Mouse (Mus musculus): ENCODE results near the gene Rassf8. TPM values are rescaled to one million over a fixed set of nuclear protein-coding genes. Genes with fewer than 3 reads are reported as not detected.
A peak's percentile ranks its signal among the peaks of the same experiment; 100 is the strongest.

Rassf8 gene
- total RNA-seq, 1 experiment from 2014 or later = 87.4 TPM

GRCm38 (mm10) chr6:145747671-145748640 lies 1.4 kb downstream of the Rassf8 start:
- DNase-seq = peak; percentile 56

GRCm38 (mm10) chr6:145750394-145750793 lies 3.8 kb downstream of the Rassf8 start:
- no peak for DNase-seq

GRCm38 (mm10) chr6:145753296-145753695 lies 6.7 kb downstream of the Rassf8 start:
- no peak for DNase-seq

GRCm38 (mm10) chr6:145754416-145754815 lies 7.9 kb downstream of the Rassf8 start:
- no peak for DNase-seq

GRCm38 (mm10) chr6:145755942-145756639 lies 9.5 kb downstream of the Rassf8 start:
- DNase-seq = no peak

- no peak for DNase-seq
Observed at GRCm38 (mm10) chr6:145756640-145757005, 10.1 kb downstream of the Rassf8 start.

- DNase-seq = no peak
Observed at GRCm38 (mm10) chr6:145757346-145757745, 10.8 kb downstream of the Rassf8 start.

GRCm38 (mm10) chr6:145758685-145759084 lies 12.1 kb downstream of the Rassf8 start:
- peak; percentile 2 for DNase-seq

- DNase-seq = no peak
Observed at GRCm38 (mm10) chr6:145759432-145759831, 12.9 kb downstream of the Rassf8 start.

- peak; percentile 65 for DNase-seq
Observed at GRCm38 (mm10) chr6:145760246-145761016, 13.9 kb downstream of the Rassf8 start.

- peak; percentile 3 for DNase-seq
Observed at GRCm38 (mm10) chr6:145761151-145761935, 14.8 kb downstream of the Rassf8 start.

- DNase-seq = peak; percentile 30
Observed at GRCm38 (mm10) chr6:145762016-145762415, 15.5 kb downstream of the Rassf8 start.

- DNase-seq = peak; percentile 1
Observed at GRCm38 (mm10) chr6:145763051-145763450, 16.5 kb downstream of the Rassf8 start.

GRCm38 (mm10) chr6:145765011-145765410 lies 18.5 kb downstream of the Rassf8 start:
- DNase-seq = peak; percentile 12

- DNase-seq = no peak
Observed at GRCm38 (mm10) chr6:145766971-145767370, 20.4 kb downstream of the Rassf8 start.

- no peak for DNase-seq
Observed at GRCm38 (mm10) chr6:145767637-145768036, 21.1 kb downstream of the Rassf8 start.

GRCm38 (mm10) chr6:145768671-145769292 lies 22.2 kb downstream of the Rassf8 start:
- DNase-seq = peak; percentile 83

GRCm38 (mm10) chr6:145769855-145770254 lies 23.3 kb downstream of the Rassf8 start:
- DNase-seq = peak; percentile 58

GRCm38 (mm10) chr6:145770272-145771000 lies 23.9 kb downstream of the Rassf8 start:
- DNase-seq = no peak

GRCm38 (mm10) chr6:145774436-145774835 lies 27.9 kb downstream of the Rassf8 start:
- DNase-seq = no peak
